Mouse (Mus musculus) splenic B cell, adult 2 months (primary cell): Measurements from ENCODE around the gene Rab7.

Experiments
- DNase-seq: peaks from one replicate; pipeline ENCODE4 v3.0.0-alpha.2; 2011; ENCODE audit warnings: low read depth, low spot score
- H3K27me3 ChIP-seq: 2 replicates; pipeline ENCODE4 v1.6.1; 2012; ENCODE audit warnings: mild to moderate bottlenecking, low read length, moderate library complexity, mixed read lengths; ENCODE audit not compliant: control insufficient read depth, poor library complexity, insufficient read depth, severe bottlenecking
- H3K36me3 ChIP-seq: 2 replicates; pipeline ENCODE4 v1.6.1; 2012; ENCODE audit warnings: mild to moderate bottlenecking, low read length, moderate library complexity, mixed read lengths; ENCODE audit not compliant: control insufficient read depth, poor library complexity, insufficient read depth, severe bottlenecking

Gene Rab7

GRCm38 (mm10) chr6:88044577-88045405 lies at the start of gene Rab7:
Rab7 (minus strand) TSS chr6:88045270.
- DNase-seq, result peak; percentile 98
- Histone ChIP-seq H3K27me3 (no peaks in the 10 kb centered on the region), H3K36me3 (peaks cover 1% of the 10 kb centered on the region; the same call in 1 of the 2 replicates)

- Histone ChIP-seq H3K27me3 (no peaks in the 10 kb centered on the region), H3K36me3 (peaks cover 9% of the 10 kb centered on the region)
- DNase-seq, result no peak
Observed at GRCm38 (mm10) chr6:88088971-88089370, 43.9 kb upstream of the Rab7 start.

- H3K27me3 ChIP-seq, result no peaks in the 10 kb centered on the region
- peak; percentile 97 for DNase-seq
- H3K36me3 ChIP-seq, result peaks cover 2% of the 10 kb centered on the region; the same call in 1 of the 2 replicates
Observed at GRCm38 (mm10) chr6:88084278-88085151, 39.4 kb upstream of the Rab7 start, which contains the start of gene Rpn1. Rpn1 (plus strand) TSS chr6:88084482.

GRCm38 (mm10) chr6:88083672-88084071 lies 38.6 kb upstream of the Rab7 start:
- DNase-seq, result no peak
- Histone ChIP-seq H3K36me3 (no peaks in the 10 kb centered on the region; the same call in 1 of the 2 replicates), H3K27me3 (no peaks in the 10 kb centered on the region)

- Histone ChIP-seq H3K27me3 (no peaks in the 10 kb centered on the region), H3K36me3 (no peaks in the 10 kb centered on the region; the same call in 1 of the 2 replicates)
- DNase-seq, result no peak
Observed at GRCm38 (mm10) chr6:88083095-88083494, 38.0 kb upstream of the Rab7 start.

- DNase-seq, result no peak
- Histone ChIP-seq H3K27me3 (no peaks in the 10 kb centered on the region), H3K36me3 (no peaks in the 10 kb centered on the region)
Observed at GRCm38 (mm10) chr6:88075960-88076517, 31.0 kb upstream of the Rab7 start.

GRCm38 (mm10) chr6:88074752-88075554 lies 29.9 kb upstream of the Rab7 start:
- H3K27me3 ChIP-seq, result no peaks in the 10 kb centered on the region
- H3K36me3 ChIP-seq, result no peaks in the 10 kb centered on the region
- DNase-seq, result peak; percentile 93

- no peak for DNase-seq
- H3K36me3 ChIP-seq, result no peaks in the 10 kb centered on the region
- H3K27me3 ChIP-seq, result no peaks in the 10 kb centered on the region
Observed at GRCm38 (mm10) chr6:88071216-88071615, 26.1 kb upstream of the Rab7 start.

- Histone ChIP-seq H3K36me3 (no peaks in the 10 kb centered on the region), H3K27me3 (no peaks in the 10 kb centered on the region)
- DNase-seq, result no peak
Observed at GRCm38 (mm10) chr6:88070468-88070867, 25.4 kb upstream of the Rab7 start.

GRCm38 (mm10) chr6:88068739-88069138 lies 23.7 kb upstream of the Rab7 start:
- peak; percentile 66 for DNase-seq
- H3K36me3 ChIP-seq, result no peaks in the 10 kb centered on the region
- H3K27me3 ChIP-seq, result no peaks in the 10 kb centered on the region

- DNase-seq, result no peak
- no peaks in the 10 kb centered on the region for H3K36me3 ChIP-seq
- no peaks in the 10 kb centered on the region for H3K27me3 ChIP-seq
Observed at GRCm38 (mm10) chr6:88067722-88068121, 22.7 kb upstream of the Rab7 start.

GRCm38 (mm10) chr6:88065968-88066367 lies 20.9 kb upstream of the Rab7 start:
- Histone ChIP-seq H3K27me3 (no peaks in the 10 kb centered on the region), H3K36me3 (no peaks in the 10 kb centered on the region)
- DNase-seq, result no peak

- Histone ChIP-seq H3K36me3 (no peaks in the 10 kb centered on the region), H3K27me3 (no peaks in the 10 kb centered on the region)
- peak; percentile 29 for DNase-seq
Observed at GRCm38 (mm10) chr6:88065116-88065515, 20.0 kb upstream of the Rab7 start.

GRCm38 (mm10) chr6:88064072-88064642 lies 19.1 kb upstream of the Rab7 start:
- peak; percentile 43 for DNase-seq
- H3K36me3 ChIP-seq, result no peaks in the 10 kb centered on the region
- H3K27me3 ChIP-seq, result no peaks in the 10 kb centered on the region
